Mouse (Mus musculus) hindbrain, postnatal 0 days (tissue): ENCODE data around the gene Eef2k. TPM values are rescaled to one million over a fixed set of nuclear protein-coding genes. Genes with fewer than 3 reads are reported as not detected.

Source experiments
- ATAC-seq: fragments of 200-750 bp; cut with Nextera tagmentation; 2 replicates; pipeline ENCODE4 v1.8.0; 2017; ENCODE audit warnings: mild to moderate bottlenecking, moderate TSS enrichment, moderate library complexity
- DNase-seq: peaks from one replicate; pipeline ENCODE4 v3.0.0-alpha.2; 2015; ENCODE audit warnings: low spot score
- H3K27ac ChIP-seq: fragments of 300-500 bp; sonication (generic); 2 replicates; pipeline ENCODE4 v1.5.1; 2014; ENCODE audit warnings: mild to moderate bottlenecking
- H3K27me3 ChIP-seq: fragments of 300-500 bp; sonication (generic); 2 replicates; pipeline ENCODE4 v1.6.1; 2014; ENCODE audit warnings: low read length, mixed read lengths; ENCODE audit not compliant: insufficient read depth
- H3K36me3 ChIP-seq: fragments of 300-500 bp; sonication (generic); 2 replicates; pipeline ENCODE4 v1.6.1; 2014; ENCODE audit warnings: low read length, mixed read lengths; ENCODE audit not compliant: insufficient read depth
- H3K4me1 ChIP-seq: fragments of 300-500 bp; sonication (generic); 2 replicates; pipeline ENCODE4 v1.6.1; 2014; ENCODE audit warnings: antibody characterized with exemption, low read length, mixed read lengths; ENCODE audit not compliant: insufficient read depth
- H3K4me2 ChIP-seq: fragments of 300-500 bp; sonication (generic); 2 replicates; pipeline ENCODE4 v1.6.1; 2014; ENCODE audit warnings: low read depth, mild to moderate bottlenecking, low read length, moderate library complexity, mixed read lengths
- H3K4me3 ChIP-seq: fragments of 300-500 bp; sonication (generic); 2 replicates; pipeline ENCODE4 v1.5.1; 2014; ENCODE audit warnings: low read length
- H3K9ac ChIP-seq: fragments of 300-500 bp; sonication (generic); replicated peaks from 2 replicates; pipeline ENCODE4 v1.6.1; 2014; ENCODE audit warnings: mild to moderate bottlenecking, low read length, moderate library complexity, mixed read lengths
- H3K9me3 ChIP-seq: fragments of 300-500 bp; sonication (generic); 2 replicates; pipeline ENCODE4 v1.6.1; 2016; ENCODE audit warnings: low read length, mixed read lengths
- CTCF ChIP-seq: IDR thresholded peaks from 2 replicates; pipeline ENCODE4 v1.5.1; 2016; ENCODE audit warnings: antibody characterized with exemption, control low read depth, low read depth
- WGBS: fragments of 180-500 bp; shearing (Covaris S2); extraction: QIAGEN DNeasy Blood & Tissue Kit; methylation state at CpG from one replicate; pipeline ENCODE4 v1.1.7; 2014; 5-methylcytosine and 5-hydroxymethylcytosine counted together
- polyA plus RNA-seq: library from polyadenylated mRNA; unstranded; fragments of >200 nt; fragmentation: Nextera tagmentation; extraction: Ambion mirVana; gene quantifications from 2 replicates; pipeline ENCODE4 v1.2.1, GENCODE M21; 2015
- total RNA-seq: library from RNA; depleted of rRNA; stranded (reverse); fragments of >200 nt; gene quantifications from 2 replicates; pipeline ENCODE4 v1.2.3, GENCODE M21; 2014

Eef2k gene
- total and polyA plus RNA-seq, 2 experiments from 2014 or later: 32.1 to 44.6 TPM

GRCm38 (mm10) chr7:120918526-120918962, 75.9 kb downstream of the Eef2k start:
- H3K4me1 ChIP-seq: no peaks in the 10 kb centered on the region
- WGBS: 7% methylated on average over 10 of the region's 10 CpGs
- no peaks in the 10 kb centered on the region for H3K27me3 ChIP-seq
- ATAC-seq (peak; percentile 39; the same call in 1 of the 2 replicates), DNase-seq (peak; percentile 81)
- no peaks in the 10 kb centered on the region for H3K36me3 ChIP-seq
- TF ChIP-seq CTCF: no peak
- H3K27ac ChIP-seq: peak overlapping the region; percentile 84
- peak overlapping the region; percentile 94 for H3K4me3 ChIP-seq
- H3K4me2 ChIP-seq: peak overlapping the region; percentile 83
- H3K9me3 ChIP-seq: no peaks in the 10 kb centered on the region
- peak overlapping the region; percentile 83 for H3K9ac ChIP-seq

GRCm38 (mm10) chr7:120933110-120933509, 90.5 kb downstream of the Eef2k start:
- Histone ChIP-seq H3K4me3 (no peak overlapping the region), H3K9ac (no peak overlapping the region), H3K9me3 (no peaks in the 10 kb centered on the region), H3K27ac (no peak overlapping the region), H3K36me3 (peaks cover 70% of the 10 kb centered on the region), H3K4me2 (no peak overlapping the region), H3K4me1 (no peaks in the 10 kb centered on the region), H3K27me3 (no peaks in the 10 kb centered on the region)
- DNase-seq (no peak), ATAC-seq (no peak)
- TF ChIP-seq CTCF: no peak
- WGBS: 90% methylated on average over 7 of the region's 7 CpGs

DNA sequence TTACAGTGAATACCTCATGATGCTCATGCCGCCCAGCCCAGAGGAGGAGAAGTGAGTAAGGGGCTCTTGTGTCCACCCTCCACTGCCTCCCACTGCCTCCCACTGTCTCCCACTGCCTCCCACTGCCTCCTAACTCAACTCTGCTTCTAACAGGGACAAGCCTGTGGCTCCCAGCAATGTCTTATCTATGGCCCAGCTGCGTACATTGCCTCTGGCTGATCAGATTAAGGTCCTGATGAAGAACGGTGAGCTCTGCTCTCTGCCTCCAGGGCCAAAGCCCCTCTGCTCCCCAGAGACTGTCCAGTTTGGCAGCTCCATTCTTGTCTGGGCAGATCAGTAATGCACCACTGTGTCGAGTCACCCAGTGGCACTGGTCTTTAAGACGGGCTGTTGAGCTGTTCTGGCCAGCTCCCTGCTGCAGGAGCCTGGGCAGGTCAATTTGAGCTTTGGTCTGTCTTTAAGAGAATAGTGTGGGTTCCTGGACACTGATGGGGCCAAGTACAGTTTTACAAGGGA, 91.1 kb downstream of the Eef2k start:
- TF ChIP-seq CTCF: no peak
- DNase-seq: no peak
- Histone ChIP-seq H3K4me3 (no peak overlapping the region), H3K4me2 (no peak overlapping the region), H3K9me3 (no peaks in the 10 kb centered on the region), H3K27ac (no peak overlapping the region), H3K27me3 (no peaks in the 10 kb centered on the region), H3K4me1 (no peaks in the 10 kb centered on the region), H3K9ac (no peak overlapping the region), H3K36me3 (peaks cover 71% of the 10 kb centered on the region)
- WGBS: 75% methylated on average over 5 of the region's 5 CpGs
- no peak for ATAC-seq

GRCm38 (mm10) chr7:120934716-120935115, 92.1 kb downstream of the Eef2k start:
- Histone ChIP-seq H3K27me3 (no peaks in the 10 kb centered on the region), H3K9me3 (no peaks in the 10 kb centered on the region), H3K4me2 (no peak overlapping the region), H3K4me1 (no peaks in the 10 kb centered on the region), H3K9ac (no peak overlapping the region), H3K4me3 (no peak overlapping the region), H3K36me3 (peaks cover 73% of the 10 kb centered on the region), H3K27ac (no peak overlapping the region)
- DNase-seq (peak; percentile 75), ATAC-seq (peak; percentile 39; the same call in 1 of the 2 replicates)
- 28% methylated on average over 5 of the region's 5 CpGs for whole genome bisulfite sequencing
- peak; percentile 83 for TF ChIP-seq CTCF

DNA sequence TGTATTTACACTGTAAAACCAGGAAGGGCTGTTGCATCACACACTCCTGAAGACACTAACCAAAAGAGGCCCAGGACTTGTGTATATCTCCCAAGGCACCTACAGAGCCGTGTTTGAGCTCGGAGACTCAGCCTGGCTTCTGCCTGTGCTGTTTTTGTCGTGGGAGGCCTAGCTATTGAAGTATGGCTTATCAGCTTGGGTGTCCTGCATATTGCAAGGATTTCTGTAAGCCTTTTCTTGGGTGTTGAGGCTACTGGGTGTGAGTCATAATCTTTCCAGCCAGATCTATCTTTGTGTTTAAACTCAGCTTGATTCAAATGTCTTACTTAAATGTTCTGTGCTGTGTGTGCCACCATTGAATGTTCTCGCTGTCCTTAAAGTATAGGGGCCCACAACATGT, 93.9 kb downstream of the Eef2k start:
- no peaks in the 10 kb centered on the region for H3K9me3 ChIP-seq
- no peak overlapping the region for H3K4me2 ChIP-seq
- no peaks in the 10 kb centered on the region for H3K27me3 ChIP-seq
- no peak overlapping the region for H3K9ac ChIP-seq
- H3K4me1 ChIP-seq: no peaks in the 10 kb centered on the region
- ATAC-seq (no peak), DNase-seq (no peak)
- WGBS: 91% methylated on average over 4 of the region's 4 CpGs
- peaks cover 70% of the 10 kb centered on the region for H3K36me3 ChIP-seq
- no peak for TF ChIP-seq CTCF
- no peak overlapping the region for H3K27ac ChIP-seq
- H3K4me3 ChIP-seq: no peak overlapping the region

GRCm38 (mm10) chr7:120938206-120938605, 95.6 kb downstream of the Eef2k start:
- Histone ChIP-seq H3K9ac (no peak overlapping the region), H3K9me3 (no peaks in the 10 kb centered on the region), H3K4me3 (no peak overlapping the region), H3K27me3 (no peaks in the 10 kb centered on the region), H3K4me1 (no peaks in the 10 kb centered on the region), H3K36me3 (peaks cover 74% of the 10 kb centered on the region), H3K27ac (no peak overlapping the region), H3K4me2 (no peak overlapping the region)
- ATAC-seq (no peak), DNase-seq (no peak)
- 70% methylated on average over 9 of the region's 9 CpGs for WGBS
- no peak for TF ChIP-seq CTCF

DNA sequence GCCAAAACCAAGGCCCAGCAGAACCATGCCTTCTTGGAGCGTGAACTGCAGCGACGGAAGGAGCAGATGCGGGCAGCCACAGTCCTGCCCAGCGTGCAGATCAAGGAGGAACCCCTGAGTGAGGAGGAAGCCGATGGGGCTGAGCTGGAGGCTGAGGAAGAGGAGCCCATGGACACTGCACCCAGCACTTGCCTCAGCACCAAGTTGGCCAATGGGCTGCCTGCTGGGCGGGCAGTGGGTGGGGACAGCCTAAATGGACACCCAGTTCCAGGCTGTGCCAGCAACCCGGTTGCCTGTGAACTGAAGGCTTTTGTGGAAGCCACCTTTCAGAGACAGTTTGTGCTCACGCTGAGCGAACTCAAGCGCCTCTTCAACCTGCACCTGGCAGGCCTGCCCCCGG, 97.7 kb downstream of the Eef2k start:
- 80% methylated on average over 12 of the region's 12 CpGs for WGBS
- H3K27ac ChIP-seq: no peak overlapping the region
- no peak for DNase-seq
- no peaks in the 10 kb centered on the region for H3K27me3 ChIP-seq
- H3K4me3 ChIP-seq: no peak overlapping the region
- no peaks in the 10 kb centered on the region for H3K4me1 ChIP-seq
- H3K9ac ChIP-seq: no peak overlapping the region
- no peak for ATAC-seq
- TF ChIP-seq CTCF: no peak
- peaks cover 73% of the 10 kb centered on the region for H3K36me3 ChIP-seq
- H3K9me3 ChIP-seq: no peaks in the 10 kb centered on the region
- H3K4me2 ChIP-seq: no peak overlapping the region
